Comparison of ENCODE assay signal across 8 mouse cellular contexts in genomic region chr11:116413631-116414022, GRCm38 (mm10). TPM values are rescaled to one million over a fixed set of nuclear protein-coding genes. Genes with fewer than 3 reads are reported as not detected.
A peak's percentile ranks its signal among the peaks of the same experiment; 100 is the strongest.
DNase-seq lines count a peak whose midpoint lies in the region; ATAC-seq lines count a peak whose summit lies in the region.

No protein-coding gene starts in this region.

- DNase-seq in frontal cortex, postnatal 36 days (ENCODE audit: low spot score in 2 of 2) = no peak
- no peak for DNase-seq in hindbrain, embryonic 10.5 days (ENCODE audit: low spot score)
- no peak for DNase-seq in left cerebral cortex, postnatal 25 days (ENCODE audit: low spot score in 2 of 2)
- DNase-seq in cerebellum, postnatal 4 days (ENCODE audit: low spot score in 2 of 2) = no peak
- DNase-seq in lung, postnatal 25 days (ENCODE audit: low spot score) = no peak

- H3K4me3 ChIP-seq in hindbrain, embryonic 10.5 days = peak overlapping the region; percentile 84

- H3K27ac ChIP-seq in hindbrain, embryonic 10.5 days = peak overlapping the region; percentile 93

- peaks cover 37% of the 10 kb centered on the region for H3K27me3 ChIP-seq in hindbrain, embryonic 10.5 days (ENCODE audit: insufficient read depth, poor library complexity, severe bottlenecking)

- no peaks in the 10 kb centered on the region for H3K9me3 ChIP-seq in hindbrain, embryonic 10.5 days

- 88% methylated on average over 4 of the region's 4 CpGs for WGBS in hindbrain, embryonic 10.5 days

- peaks cover 6% of the 10 kb centered on the region; the same call in 1 of the 2 replicates for H3K36me3 ChIP-seq in hindbrain, embryonic 10.5 days

- ATAC-seq in frontal cortex, adult (ENCODE audit: low TSS enrichment) = peak; percentile 14; the same call in 1 of the 2 replicates
- ATAC-seq in CD4-positive, CD25-positive, alpha-beta regulatory T cell, adult 4 months = peak; percentile 58
- 0 out of 2 replicates have a peak, but pooled peaks have one; percentile 7 for ATAC-seq in megakaryocyte progenitor cell, adult 5-6 weeks (replicated peaks; ENCODE audit: poor library complexity)

- H3K4me1 ChIP-seq in hindbrain, embryonic 10.5 days (replicated peaks) = peaks cover 43% of the 10 kb centered on the region

- intact Hi-C loops in left cerebral cortex, postnatal 25 days (cut with DNase I) = loop anchor here (1.0 kb wide), 1 partner anchor 21 kb away; the partner anchor contains the start of gene Ubald2

RNA-seq across cellular contexts. Expression of gene Rnf157, which starts 0.8 kb away (rescaled TPM):
- polyA plus RNA-seq in CD4-positive, CD25-positive, alpha-beta regulatory T cell, adult 4 months (2017; shearing (Covaris generic)) = 1 to 10 TPM; 8.4 to 8.8 TPM
- polyA plus RNA-seq in hindbrain, embryonic 10.5 days (2016; fragmentation: Nextera tagmentation; extraction: Ambion mirVana) = 9.5 and 16.9 TPM in 2 replicates
- total RNA-seq in megakaryocyte progenitor cell, adult 5-6 weeks (2015) = 7.1 and 7.6 TPM in 2 replicates
- 5.5 and 7.6 TPM in 2 replicates for total RNA-seq in megakaryocyte progenitor cell, adult 5-6 weeks (2017)
- total RNA-seq in left cerebral cortex, postnatal 25 days (2021) = 100 to 1,000 TPM; 252 to 278 TPM

RNA-seq across cellular contexts. Expression of gene Ubald2, which starts 20.3 kb away (rescaled TPM):
- 10 to 100 TPM; 12.2 to 13.0 TPM for polyA plus RNA-seq in CD4-positive, CD25-positive, alpha-beta regulatory T cell, adult 4 months (2017; shearing (Covaris generic))
- polyA plus RNA-seq in hindbrain, embryonic 10.5 days (2016; fragmentation: Nextera tagmentation; extraction: Ambion mirVana) = 45.8 and 84.5 TPM in 2 replicates
- 74.1 and 75.9 TPM in 2 replicates for total RNA-seq in megakaryocyte progenitor cell, adult 5-6 weeks (2015)
- 71.7 and 76.0 TPM in 2 replicates for total RNA-seq in megakaryocyte progenitor cell, adult 5-6 weeks (2017)
- 10 to 100 TPM; 31.3 to 33.7 TPM for total RNA-seq in left cerebral cortex, postnatal 25 days (2021)

RNA-seq across cellular contexts. Expression of gene Qrich2, which starts 52.4 kb away (rescaled TPM):
- not detected for polyA plus RNA-seq in CD4-positive, CD25-positive, alpha-beta regulatory T cell, adult 4 months (2017; shearing (Covaris generic))
- polyA plus RNA-seq in hindbrain, embryonic 10.5 days (2016; fragmentation: Nextera tagmentation; extraction: Ambion mirVana) = 0.16 and 0.20 TPM in 2 replicates
- total RNA-seq in megakaryocyte progenitor cell, adult 5-6 weeks (2015) = not detected in 2 replicates
- total RNA-seq in megakaryocyte progenitor cell, adult 5-6 weeks (2017) = 0.07 TPM in 1 of 2 replicates, not detected in the other
- total RNA-seq in left cerebral cortex, postnatal 25 days (2021) = not detected

Comparison
In these comparisons a context has a peak if more than half of its experiments do, and no peak if none do; other contexts are left out.
1. ATAC-seq: peak in every context shown above with its lines; median percentile 58 in CD4-positive, CD25-positive, alpha-beta regulatory T cell, adult 4 months; 14 in frontal cortex, adult; 7 in megakaryocyte progenitor cell, adult 5-6 weeks.
2. RNA of gene Rnf157, which starts 0.8 kb away (total RNA-seq): 252 to 278 TPM in left cerebral cortex, postnatal 25 days; 5.5 to 7.6 TPM in megakaryocyte progenitor cell, adult 5-6 weeks; every median in the first group is over 10 times any median in the second.